Mouse (Mus musculus) right cerebral cortex, adult 2 months (tissue): ENCODE results near the gene Atl3.

Experiments used
- DNase-seq, 2 experiments: peaks; one replicate each; pipeline ENCODE4 v3.0.0; 2021 to 2022; ENCODE audit warnings: low spot score in 2 of 2

Atl3 gene

DNA sequence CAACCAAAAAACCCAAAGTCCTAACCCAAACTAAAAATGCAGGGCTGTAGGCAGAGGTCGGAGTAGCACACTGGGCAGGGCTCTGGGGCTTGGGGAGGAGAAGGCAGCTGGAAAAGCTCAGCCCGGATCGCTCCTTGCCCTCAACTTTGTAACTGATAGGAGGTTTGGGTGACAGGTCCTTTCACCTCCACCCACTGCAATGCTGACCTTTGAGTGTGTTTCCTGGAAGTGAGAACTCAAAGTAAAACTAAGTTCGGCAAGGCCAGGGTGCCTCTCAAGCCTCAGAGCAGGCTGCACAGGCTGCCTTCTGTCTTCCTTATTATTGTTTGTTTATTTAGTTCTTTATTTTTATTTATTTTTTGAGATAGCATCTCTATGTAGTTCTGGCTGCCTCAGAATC is 66.1 kb downstream of the Atl3 start:
- no peak for DNase-seq

DNA sequence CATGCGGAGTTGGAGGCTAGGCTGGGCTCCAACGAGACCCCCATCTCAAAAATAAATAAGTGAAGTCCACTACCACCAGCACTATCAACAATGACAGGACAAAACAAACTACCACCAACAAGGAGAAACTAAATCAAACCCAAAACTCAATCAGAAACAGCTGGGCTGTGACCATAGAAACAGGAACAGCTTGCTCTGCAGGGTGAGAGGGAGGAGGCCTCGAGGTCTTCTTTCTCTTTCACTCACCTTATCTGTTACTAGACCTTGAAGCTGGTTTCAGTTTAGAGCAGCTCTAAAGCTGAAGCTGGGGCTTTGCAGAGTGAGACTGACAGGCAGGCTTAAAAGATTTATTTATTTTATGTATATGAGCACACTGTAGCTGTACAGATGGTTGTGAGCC is 67.6 kb downstream of the Atl3 start:
- DNase-seq: no peak

DNA sequence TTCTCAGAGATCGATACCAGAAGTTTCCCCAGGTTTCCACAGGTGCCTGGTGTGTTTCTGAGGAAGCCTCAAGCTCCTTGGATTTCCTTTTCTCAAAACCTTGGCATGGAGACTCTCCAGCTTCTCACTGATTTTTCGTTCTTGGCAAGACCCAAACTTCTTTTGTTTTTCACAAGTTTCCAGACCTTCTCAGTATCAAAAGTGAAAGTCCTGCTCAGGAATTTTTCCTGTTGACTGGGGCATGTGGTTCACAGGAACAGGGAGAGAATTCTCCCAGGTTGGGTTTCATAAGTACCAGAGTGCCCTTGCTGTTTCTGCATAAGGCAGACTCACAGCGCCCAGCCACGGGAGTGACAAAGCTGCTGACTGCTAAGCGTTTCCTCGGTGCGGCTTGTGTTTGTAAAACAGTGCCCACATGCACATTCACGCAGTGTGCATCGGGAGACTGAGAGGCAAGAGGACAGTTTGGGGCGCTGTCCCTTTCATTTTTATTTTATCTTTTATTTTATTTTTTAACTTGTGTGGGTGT is 68.8 kb downstream of the Atl3 start:
- no peak for DNase-seq

DNA sequence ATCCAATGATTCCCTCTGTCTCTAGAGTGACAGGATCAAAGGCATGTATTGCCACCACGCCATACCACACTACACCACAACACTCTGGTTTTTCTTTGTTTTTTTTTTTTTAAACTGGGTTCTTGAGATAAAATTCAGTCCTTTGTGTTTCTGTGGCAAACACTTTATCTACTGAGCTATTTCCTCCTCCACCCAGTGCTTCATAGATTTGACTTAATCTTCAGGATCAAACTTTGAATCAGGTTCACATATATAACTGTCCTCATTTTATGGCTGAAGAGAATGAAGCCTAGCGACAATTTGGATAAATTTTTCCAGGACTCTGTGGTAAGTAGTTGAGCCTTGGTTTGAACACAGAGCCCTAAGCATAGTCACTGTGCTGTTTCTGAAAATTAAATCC is 69.8 kb downstream of the Atl3 start:
- no peak for DNase-seq

DNA sequence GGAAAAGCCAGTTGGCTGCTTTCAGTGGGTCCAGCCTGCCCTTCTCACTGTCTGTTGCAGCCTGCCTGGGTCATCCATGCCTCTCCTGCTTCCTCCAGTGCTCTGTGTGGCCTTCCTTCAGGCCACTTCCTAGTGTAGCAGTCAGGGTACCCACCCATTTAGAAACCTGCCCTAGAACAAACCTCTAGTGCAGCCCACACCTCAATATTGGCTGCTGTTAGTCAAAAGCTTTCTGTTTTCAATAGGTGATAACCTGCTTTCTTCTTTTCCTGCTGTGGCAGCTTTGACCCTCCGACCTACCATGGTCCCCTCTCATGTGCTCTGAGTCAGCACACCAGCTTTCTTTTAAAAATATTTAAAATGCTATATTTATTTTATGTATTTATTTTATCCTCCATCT is 70.6 kb downstream of the Atl3 start:
- DNase-seq: no peak

DNA sequence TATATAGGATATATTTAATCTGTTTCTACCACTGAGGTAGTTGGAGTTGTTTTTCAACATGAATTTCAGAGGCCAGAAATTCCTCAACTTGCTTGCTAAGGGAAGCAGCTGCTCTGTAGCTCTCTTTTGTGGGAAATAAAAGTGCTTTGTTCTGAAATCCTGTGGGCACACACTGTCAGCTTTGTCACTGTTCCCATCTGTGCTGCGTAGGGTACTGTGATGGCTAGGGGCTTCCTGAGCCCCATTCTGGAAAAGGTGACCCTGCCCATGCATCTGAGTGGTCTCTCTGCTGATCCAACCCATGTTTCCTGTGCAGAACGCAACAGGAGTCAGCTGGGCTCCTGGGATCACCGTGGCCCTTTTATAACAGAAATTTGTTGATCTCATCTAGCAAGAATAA is 73.0 kb downstream of the Atl3 start:
- DNase-seq: peak in 1 of 2 experiments; percentile 42

DNA sequence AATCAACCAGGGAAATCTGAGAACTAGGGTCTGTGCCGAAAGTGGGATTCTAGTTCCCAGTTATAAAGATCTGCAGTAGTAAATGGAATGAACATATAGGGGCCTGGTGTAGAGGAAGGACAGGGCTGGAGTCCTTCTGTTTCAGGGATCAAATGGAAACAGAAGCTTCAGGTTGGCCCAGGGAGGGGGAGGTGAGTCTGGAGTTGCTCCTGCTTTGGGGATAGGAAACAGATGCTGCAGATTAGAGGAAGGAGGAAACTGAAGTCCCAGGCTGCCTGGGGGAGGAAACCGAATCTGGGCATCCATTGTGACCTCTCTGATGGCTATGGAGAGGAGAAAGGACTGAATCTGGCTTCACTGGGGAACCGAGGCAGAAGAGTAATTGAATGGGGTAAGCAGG is 74.5 kb downstream of the Atl3 start:
- DNase-seq: no peak

DNA sequence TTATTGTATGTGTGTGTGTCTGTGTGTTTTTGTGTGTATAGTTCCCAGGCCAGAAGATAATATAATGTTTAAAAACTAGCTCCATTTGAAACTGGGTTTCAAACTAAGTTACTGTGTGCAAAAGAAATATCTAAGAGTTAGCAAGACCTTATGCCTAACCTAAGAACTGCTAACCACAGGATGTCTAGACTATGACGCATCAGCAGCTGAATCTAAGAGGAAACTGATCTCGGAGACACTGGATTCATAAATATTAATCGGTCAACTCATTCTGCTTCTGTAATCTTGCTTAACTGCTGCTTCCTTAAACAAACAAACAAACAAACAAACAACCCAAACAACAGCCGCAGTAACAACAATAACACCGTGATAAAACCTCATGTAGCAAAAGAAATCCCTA is 75.8 kb downstream of the Atl3 start:
- DNase-seq: no peak

DNA sequence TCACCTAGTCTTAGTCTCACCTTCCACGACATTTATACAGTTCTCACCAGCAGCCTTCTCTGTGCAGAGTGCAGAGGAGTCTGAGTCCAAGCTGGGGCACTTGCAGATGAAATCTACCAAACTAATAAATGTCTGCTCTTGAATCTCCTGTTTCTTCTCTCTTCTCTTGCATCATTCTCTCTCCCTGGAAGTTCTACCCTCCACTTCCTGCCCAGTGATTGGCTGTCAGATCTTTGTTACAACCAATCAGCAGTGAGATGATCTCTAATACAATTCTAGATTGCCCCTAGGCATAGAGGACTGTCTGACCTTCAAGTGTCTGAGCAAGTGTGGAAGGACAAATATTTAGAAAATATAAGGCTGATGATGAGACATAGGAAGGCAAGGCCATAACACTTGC is 82.3 kb downstream of the Atl3 start:
- DNase-seq: no peak

DNA sequence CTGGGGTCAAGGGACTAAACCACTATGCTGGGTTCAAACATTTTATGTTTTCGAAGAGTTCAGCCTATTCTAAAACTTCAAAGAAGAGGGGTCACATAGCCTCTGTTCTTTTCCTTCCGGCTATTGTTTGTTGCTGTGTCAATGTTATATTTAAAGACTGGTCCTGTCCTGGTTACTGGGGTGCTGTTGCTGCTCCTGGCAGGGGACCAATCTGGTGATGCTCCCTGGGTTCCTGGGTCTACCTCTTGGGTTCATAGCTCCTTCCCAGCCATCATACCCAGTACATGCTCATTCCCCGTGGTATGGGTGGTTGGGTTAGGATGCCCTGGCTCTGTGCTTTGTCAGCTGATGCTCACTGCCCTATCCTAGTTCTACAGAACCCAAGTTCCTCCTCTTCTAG is 83.9 kb downstream of the Atl3 start:
- DNase-seq: no peak

DNA sequence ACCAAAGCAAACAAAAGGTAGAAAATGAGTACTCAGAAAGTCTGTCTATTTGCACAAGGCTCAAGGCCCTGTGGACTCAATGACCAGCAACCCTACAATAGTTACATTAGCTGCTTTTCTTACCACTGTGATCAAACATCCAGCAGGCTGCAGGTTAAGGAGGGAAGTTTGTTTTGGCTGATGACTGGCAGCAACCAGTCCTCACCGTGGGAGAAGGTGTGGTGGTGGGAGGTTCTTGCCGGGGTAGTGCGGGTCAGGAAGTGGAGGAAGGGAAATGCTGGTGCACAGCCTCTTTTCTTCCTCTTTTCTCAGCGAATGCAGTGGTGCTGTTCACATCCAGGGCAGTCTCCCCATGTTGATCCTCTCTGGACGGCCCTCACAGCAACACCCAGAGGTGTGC is 87.2 kb downstream of the Atl3 start:
- DNase-seq: no peak

DNA sequence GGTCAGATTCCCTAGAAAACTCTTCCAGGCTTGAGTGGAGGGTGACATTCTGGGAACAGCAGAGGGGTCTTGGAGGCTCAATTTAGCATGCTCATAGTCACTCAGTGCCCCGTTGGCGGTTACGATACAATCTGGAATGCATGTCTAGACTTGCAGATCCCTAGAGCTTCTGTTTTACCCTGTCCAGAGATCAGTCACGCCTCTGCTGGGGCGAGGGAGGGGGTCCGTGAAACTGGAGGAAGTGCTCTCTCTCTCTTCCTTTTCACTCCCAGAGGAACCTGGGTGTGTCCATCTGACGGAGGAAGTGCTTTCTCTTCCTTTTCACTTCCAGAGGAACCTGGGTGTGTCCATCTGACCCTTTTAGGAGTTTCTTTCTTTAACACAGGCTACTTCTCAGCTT is 89.3 kb downstream of the Atl3 start:
- no peak for DNase-seq

DNA sequence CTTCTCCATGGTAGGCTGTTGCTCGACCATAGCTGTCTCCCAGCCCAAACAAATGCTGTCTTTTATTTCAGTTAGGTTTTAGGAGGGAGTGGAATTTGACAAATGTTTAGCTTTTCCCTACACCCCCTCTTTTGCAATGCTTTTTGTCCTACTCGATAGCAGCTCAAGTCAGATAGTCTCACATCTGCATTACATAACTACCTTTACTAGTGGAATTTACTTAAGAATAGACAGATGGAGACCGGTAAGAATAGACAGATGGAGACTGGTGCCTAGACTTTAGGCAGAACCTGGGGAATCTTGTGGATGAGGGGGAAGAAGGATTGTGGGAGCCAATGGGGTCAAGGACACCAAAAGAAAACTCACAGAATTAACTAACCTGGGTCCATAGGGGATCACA is 89.8 kb downstream of the Atl3 start:
- DNase-seq: no peak

DNA sequence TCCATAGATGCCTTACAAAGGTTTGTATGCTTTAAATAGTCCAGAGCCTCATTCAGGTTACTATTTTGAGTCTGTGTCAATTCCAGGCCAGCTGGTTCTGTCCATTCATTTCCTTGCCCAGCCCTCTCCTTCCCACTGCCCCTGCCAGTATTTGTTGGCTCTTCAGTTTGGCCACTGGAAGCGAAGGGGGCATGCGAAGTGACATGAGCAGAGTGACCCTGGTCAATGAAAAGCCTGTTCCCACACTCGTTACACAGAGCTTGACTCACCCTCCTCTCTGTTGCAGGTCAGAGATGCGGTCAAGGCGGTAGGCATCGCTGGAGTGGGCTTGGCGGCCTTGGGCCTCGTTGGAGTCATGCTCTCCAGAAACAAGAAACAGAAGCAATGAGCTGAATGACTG is 91.4 kb downstream of the Atl3 start:
- DNase-seq: no peak

DNA sequence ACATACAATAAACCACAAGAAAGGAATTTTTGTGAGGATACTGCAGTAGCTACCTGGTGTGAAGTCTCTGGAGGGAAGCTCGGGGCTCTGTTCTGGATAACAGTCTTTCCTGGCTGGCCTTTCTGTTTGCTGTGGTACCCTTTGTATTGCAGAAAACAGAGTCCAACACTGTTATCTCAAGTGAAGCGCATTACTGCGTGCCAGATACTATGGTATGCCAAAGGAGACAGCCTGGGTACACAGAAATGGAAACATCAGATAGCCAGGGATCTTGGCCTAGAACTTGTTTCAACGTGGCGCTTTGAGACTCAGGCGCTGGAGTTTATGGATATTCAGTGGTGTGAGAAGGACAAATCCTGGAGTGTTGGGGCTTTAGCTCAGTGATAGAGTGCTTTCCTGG is 91.9 kb downstream of the Atl3 start:
- DNase-seq: no peak
